Mouse (Mus musculus): ENCODE measurements around the gene Nbl1.

Gene Nbl1

DNA sequence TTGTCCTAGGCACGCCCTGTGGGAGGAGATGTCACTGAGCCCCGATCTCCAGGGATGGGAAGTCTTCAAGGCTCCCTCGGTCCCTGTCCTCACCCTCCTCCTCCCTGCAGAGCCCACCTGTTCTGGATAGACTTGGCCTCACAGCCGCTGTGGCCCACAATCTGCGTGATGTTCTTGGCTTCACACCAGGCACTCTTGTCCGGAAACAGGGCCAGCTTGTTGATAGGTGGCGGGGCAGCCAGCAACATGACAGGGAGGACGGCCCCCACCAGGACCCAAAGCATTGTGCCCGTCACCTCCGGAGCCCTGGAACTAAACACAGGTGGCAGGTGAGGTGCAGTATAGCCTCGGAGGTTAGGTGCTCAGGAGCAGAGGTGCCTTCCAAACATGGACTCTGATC is 7.5 kb downstream of the Nbl1 start:
- ChIA-PET POLR2A (interaction anchor here in 1 of 4 experiments (0.5 kb wide), 1 partner anchor 66 kb away, joined by 9 read pairs; no protein-coding TSS in a partner anchor), CTCF (interaction anchor here (0.5 to 2.1 kb wide), 9 partner anchors 18 to 245 kb away, joined by 3 to 7 read pairs (median 3); no protein-coding TSS in a partner anchor)

DNA sequence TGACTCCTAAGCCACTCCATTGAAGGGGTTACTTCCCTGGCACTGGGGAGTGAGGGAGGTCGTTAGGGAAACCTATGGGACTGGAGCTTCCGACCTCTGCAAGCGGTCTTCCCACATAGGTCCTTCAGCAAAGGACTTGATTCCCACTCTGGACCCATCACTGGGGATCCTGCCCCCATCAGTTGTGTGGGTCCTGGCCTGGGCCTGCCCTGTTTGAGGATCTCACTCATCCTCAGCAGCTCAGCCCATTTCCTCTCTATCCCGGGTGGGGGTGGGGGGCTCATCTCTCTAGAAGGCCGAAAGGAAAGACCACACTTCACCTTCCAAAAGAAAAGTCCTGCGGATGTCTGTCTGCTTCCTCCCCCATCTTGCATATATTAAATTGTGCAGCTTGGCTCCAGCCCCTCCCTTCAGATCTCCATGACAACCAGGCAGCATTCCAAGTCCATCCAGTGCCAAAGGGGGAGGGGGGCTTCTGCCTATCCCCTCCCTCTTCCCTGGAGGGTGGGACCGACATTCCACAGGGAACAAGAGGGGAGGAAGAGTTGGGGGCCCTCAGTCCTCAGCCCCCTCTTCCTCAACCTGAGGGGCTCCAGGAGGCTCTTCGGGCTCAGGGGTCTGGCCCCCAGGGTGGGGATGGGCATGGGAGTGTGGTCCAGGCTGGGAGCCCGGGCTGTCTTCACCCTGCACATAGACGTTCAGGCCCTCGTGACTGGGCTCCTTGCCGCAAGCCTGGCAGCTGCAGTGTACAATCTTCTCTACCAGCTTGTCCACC is 9.8 kb downstream of the Nbl1 start:
- ChIA-PET CTCF (interaction anchor here in 2 of 4 experiments (0.5 to 1.4 kb wide), 4 partner anchors 8 to 351 kb away, joined by 3 to 5 read pairs (median 3); no protein-coding TSS in a partner anchor), POLR2A (interaction anchor here in 2 of 4 experiments (0.9 to 1.0 kb wide), 4 partner anchors 10 to 82 kb away, joined by 3 to 5 read pairs (median 3); partner anchors contain the start of genes Minos1 (in 1 of the 2) and Nbl1 (in 1 of the 2))

DNA sequence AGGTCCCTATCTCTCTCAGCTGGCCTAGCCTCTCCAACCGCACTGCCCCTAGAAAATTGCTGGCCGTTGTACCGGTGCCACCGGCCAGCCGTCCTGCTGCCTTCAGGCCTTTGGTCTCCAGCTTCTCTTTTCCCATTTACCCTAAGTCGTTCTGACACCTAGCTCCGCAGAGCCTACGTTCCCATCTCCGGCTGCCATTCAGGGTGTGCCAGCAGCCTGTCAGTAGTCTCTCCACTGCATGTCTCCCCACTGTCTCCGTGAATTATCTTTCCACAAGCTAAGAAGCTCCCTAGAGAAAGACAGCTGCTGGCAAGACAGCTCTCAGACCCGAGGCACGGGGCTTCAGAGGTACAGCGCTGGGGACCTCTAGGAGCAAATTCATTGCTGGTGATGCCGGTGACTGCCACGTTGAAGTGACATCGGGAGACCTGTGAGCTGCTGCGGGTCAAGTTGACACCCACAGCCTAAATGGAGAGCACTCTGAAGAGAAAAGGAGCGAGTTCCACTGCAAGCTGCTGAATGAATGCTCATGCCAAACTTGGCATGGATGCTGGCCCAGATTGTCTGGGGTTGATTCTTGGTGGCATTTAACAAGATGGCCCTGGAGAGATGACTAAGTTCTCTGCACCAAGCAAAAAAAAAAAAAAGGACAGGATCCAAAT is 11.4 kb downstream of the Nbl1 start:
- POLR2A ChIA-PET = interaction anchor here in 3 of 4 experiments (0.6 to 1.6 kb wide), 4 partner anchors 9 to 300 kb away, joined by 3 read pairs; no protein-coding TSS in a partner anchor
- CTCF ChIA-PET = interaction anchor here in 3 of 4 experiments (0.6 to 1.7 kb wide), 11 partner anchors 37 to 869 kb away, joined by 3 to 6 read pairs (median 3); no protein-coding TSS in a partner anchor

DNA sequence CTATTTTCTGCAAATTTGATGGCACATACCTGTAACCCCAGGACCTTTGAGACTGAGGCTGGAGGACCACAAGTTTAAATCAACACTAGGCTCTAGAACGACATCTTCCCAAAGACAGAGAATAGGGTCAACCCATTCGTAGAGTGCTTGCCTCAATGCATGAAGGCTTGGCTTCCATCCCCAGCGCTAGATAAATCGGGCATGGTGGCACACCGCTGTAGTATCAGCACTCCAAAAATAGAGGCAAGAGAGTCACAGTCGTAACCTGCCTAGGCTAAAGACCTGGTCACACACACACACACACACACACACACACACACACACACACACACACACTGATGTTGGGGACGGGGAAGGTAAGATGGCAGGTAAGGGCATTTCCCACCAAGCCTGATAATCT is 12.5 kb downstream of the Nbl1 start:
- CTCF ChIA-PET = interaction anchor here in 2 of 4 experiments (0.6 to 1.2 kb wide), 2 partner anchors 21 to 257 kb away, joined by 3 to 4 read pairs; no protein-coding TSS in a partner anchor
- POLR2A ChIA-PET = no interaction called here

DNA sequence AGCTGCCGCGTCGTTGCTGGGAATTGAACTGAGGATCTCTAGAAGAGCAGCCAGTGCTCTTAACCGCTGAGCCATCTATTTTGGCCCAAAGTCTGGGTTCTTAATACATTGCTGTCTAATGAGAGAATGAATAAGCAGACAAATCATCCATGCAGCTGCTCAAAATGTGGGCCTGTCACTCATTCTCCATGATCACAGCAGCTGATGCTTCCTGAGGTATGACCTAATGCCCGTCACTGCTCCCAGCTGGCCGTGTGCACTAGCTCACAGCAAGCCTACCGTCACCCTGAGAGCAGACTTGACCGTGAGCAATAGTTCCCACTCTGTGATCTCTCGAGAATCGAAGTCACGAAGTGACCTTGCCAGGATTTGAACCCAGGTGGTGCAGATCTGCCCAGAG is 13.4 kb downstream of the Nbl1 start:
- ChIA-PET CTCF (interaction anchor here (0.5 to 1.2 kb wide), 11 partner anchors 11 to 257 kb away, joined by 3 to 5 read pairs (median 3); partner anchors contain the start of gene Nbl1 (in 1 of the 4)), POLR2A (interaction anchor here in 2 of 4 experiments (0.7 to 1.0 kb wide), 2 partner anchors 10 to 764 kb away, joined by 4 read pairs; no protein-coding TSS in a partner anchor)

DNA sequence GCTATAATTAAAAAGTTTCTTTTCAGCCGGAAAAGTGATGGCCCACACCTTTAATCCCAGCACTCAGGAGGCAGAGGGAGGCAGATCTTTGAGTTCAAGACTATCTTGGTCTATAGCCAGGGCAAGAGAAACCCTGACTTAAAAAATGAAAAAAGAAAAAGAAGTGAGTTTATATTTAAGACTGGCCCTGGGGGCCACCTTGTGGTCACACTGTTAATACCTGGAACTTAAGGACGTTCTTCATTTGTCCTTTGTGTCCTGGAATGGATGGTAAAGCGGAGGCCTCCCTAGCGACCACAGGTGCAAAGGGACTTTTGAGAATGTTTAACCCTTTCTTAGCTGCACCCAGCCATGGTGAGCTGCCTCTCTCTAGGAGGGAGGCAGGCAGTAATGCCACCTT is 14.1 kb downstream of the Nbl1 start:
- ChIA-PET POLR2A (interaction anchor here in 2 of 4 experiments (0.7 to 1.0 kb wide), 2 partner anchors 9 to 765 kb away, joined by 4 read pairs; no protein-coding TSS in a partner anchor), CTCF (interaction anchor here (0.6 to 1.5 kb wide), 10 partner anchors 12 to 258 kb away, joined by 3 to 5 read pairs (median 3); partner anchors contain the start of gene Nbl1 (in 1 of the 4))

DNA sequence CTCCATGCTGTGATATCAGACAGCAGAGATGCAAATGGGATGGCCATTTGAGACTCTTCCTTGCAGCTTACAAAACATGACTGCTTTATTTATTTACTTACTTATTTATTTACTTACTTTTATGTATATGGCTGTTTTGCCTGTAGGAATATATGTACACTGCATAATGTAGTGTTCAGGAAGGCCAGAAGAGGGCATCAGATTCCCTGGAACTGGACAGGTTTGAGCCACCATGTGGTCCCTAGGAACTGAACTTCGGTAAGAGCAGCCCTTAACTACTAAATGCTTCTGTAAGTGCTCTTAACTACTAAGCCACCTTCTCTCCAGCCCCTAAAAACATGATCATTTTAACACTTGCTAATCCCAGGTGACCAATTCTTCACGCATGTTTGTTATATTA is 14.5 kb downstream of the Nbl1 start:
- CTCF ChIA-PET = interaction anchor here (0.6 to 1.5 kb wide), 12 partner anchors 8 to 277 kb away, joined by 3 to 5 read pairs (median 3); partner anchors contain the start of gene Otud3 (in 1 of the 4)

DNA sequence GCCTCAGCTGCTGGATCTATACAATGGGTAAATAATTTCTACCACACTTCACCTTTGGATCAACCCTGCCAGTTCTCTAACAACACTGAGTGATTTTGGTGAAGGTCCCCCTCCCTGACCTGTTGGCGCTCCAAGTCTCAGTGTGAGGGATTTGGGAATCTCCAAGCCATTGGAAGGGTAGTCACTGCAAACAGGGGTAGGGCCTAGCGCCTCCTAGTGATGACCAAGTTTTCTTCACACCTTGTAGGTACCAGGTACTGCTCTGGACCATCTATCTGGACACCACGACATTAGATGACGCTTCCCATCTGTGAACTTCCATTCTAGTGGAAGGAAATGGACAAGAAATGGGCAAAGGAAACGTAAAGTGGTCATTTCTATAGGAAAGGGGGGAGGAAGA is 16.9 kb downstream of the Nbl1 start:
- ChIA-PET CTCF (interaction anchor here in 3 of 4 experiments (0.6 to 1.2 kb wide), 6 partner anchors 28 to 235 kb away, joined by 3 to 5 read pairs (median 4); partner anchors contain the start of genes Akr7a5 (in 1 of the 3) and Pqlc2 (in 1 of the 3)), POLR2A (interaction anchor here in 3 of 4 experiments (0.6 to 1.2 kb wide), 3 partner anchors 69 to 235 kb away, joined by 3 read pairs; partner anchors contain the start of genes Akr7a5 (in 1 of the 3) and Pqlc2 (in 1 of the 3))

More for the DNA sequence above, 14.5 kb downstream of the Nbl1 start:
- POLR2A ChIA-PET = interaction anchor here in 1 of 4 experiments (0.9 kb wide), 1 partner anchor 53 kb away, joined by 4 read pairs; the partner anchor contains the start of gene Minos1

DNA sequence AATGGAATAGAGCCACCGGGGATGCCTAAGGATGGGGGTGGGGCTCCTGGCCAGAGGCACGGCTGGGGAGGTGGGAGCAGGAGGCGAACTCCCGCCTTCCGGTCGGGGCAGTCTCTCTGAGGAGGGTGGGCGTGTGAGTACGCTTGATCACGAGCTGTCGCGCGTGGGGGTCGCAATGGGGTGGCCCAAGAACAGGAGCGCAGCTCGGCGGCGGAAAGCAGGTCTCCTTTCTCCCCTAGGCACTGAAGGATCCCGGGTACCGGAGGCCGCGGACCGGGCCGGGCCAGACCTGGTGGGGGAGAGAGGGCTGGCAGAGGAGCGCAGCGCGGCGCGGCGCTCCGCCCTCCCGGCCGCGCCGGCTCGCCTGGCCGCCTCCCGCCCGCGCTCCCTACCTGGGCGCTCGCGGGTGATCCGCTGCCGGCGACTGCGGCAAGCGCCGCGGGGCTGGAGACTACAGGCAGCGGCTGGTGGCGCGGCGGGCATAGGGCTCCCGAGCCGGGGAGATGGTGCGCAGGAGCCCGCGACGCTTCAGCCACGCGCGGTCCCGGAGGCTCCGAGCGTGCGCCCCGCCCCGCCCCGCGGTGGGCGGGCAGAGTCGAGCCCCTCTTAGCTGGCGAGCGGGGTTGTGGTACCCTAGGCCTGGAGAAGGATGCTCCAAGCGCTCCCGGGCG is 17.6 kb downstream of the Nbl1 start, which contains the start of gene Htr6:
Gene Htr6 (minus strand): TSS at position 530 of the 671 bp plus-strand sequence.
- ChIA-PET POLR2A (interaction anchor here in 3 of 4 experiments (0.6 to 1.2 kb wide), 4 partner anchors 68 to 236 kb away, joined by 3 read pairs; partner anchors contain the start of genes Akr7a5 (in 1 of the 3) and Pqlc2 (in 1 of the 3)), CTCF (interaction anchor here in 3 of 4 experiments (0.5 to 1.2 kb wide), 8 partner anchors 27 to 1112 kb away, joined by 3 to 13 read pairs (median 4); partner anchors contain the start of genes Akr7a5 (in 1 of the 3) and Pqlc2 (in 1 of the 3))

DNA sequence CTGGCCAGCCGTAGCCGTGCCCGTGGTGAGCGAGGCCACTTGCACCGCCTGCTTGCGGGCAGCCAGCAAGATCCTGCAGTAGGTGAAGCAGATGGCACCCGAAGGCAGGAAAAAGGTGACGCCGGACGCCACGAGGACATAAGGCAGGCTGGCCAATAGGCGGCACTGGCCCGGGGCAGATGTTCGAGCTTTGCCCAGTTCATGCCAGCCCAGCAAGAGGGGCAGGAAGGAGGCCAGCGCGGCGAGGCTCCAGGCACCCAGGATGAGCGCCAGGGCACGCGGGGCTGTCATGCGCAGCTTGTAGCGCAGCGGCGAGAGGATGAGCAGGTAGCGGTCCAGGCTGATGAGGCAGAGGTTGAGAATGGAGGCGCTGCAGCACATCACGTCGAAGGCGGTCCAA is 18.7 kb downstream of the Nbl1 start:
- POLR2A ChIA-PET = no interaction called here
- CTCF ChIA-PET = interaction anchor here (0.5 to 1.6 kb wide), 6 partner anchors 9 to 1498 kb away, joined by 3 to 7 read pairs (median 3); no protein-coding TSS in a partner anchor

DNA sequence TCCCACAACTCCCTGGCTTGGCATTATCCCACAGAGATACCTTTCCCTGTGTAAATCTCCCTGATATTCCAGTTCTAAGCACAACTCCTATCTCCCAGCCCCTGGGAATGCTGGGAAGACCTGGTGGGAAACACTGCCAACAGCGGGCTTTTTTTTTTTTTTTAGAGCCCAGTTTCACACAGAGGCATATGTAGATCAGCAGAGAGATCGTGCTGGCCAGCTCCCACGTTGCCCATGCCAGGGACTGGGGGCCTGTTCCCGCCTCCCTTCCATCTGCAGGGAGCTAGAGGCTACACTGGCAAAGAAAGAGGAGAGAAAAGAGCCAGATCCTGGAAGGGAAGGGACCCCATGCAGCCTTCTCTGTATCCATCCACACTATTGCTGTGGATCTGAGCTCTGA is 24.5 kb downstream of the Nbl1 start:
- POLR2A ChIA-PET = no interaction called here
- CTCF ChIA-PET = interaction anchor here in 3 of 4 experiments (0.6 to 0.8 kb wide), 4 partner anchors 18 to 628 kb away, joined by 3 read pairs; no protein-coding TSS in a partner anchor

DNA sequence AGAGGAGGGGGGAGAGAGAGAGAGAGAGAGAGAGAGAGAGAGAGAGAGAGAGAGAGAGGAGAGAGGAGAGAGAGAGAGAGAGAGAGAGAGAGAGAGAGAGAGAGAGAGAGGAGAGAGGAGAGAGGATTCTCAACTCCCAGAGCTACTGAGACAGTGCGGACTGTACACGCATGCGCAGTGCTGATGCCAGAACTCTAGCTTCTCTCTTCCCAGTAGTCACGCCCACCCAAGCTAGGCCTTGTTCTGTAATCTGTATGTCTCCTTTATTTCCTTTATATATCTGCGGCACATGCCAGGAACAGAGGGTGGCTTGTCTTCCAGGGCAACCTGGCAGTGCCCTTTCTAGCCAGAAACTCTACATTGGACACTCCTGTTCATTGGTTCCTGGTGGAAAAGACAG is 28.0 kb downstream of the Nbl1 start:
- POLR2A ChIA-PET = interaction anchor here in 3 of 4 experiments (0.5 to 2.2 kb wide), 12 partner anchors 9 to 657 kb away, joined by 3 to 8 read pairs (median 3); partner anchors contain the start of gene Minos1 (in 1 of the 3)
- CTCF ChIA-PET = interaction anchor here in 3 of 4 experiments (0.6 to 1.9 kb wide), 11 partner anchors 9 to 1067 kb away, joined by 3 to 8 read pairs (median 4); no protein-coding TSS in a partner anchor

DNA sequence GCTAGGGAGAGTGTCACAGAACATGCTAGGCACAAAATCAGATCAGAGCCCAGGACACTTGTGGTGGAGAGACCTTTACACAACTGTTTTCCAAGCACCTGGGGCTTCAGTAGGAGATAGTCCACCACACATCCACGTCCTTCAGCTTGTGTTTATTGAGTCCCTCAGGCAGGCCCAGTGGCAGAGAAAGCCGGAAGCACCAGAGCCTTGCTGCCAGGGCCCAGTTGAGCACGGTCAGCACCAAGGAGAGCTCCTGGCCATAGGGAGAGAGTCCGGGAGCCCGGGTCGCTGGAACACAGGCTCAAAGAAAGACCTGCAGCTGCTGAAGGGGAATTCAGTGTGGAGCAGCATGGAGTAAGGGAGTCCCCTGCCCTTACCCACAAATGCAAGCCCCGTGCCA is 33.2 kb downstream of the Nbl1 start:
- POLR2A ChIA-PET = interaction anchor here in 3 of 4 experiments (0.6 to 1.7 kb wide), 5 partner anchors 8 to 120 kb away, joined by 3 to 8 read pairs (median 3); no protein-coding TSS in a partner anchor
- CTCF ChIA-PET = interaction anchor here in 3 of 4 experiments (0.6 to 1.5 kb wide), 6 partner anchors 87 to 543 kb away, joined by 3 to 5 read pairs (median 3); partner anchors contain the start of genes Gm21969 (in 1 of the 3) and Tmco4 (in 1 of the 3)

DNA sequence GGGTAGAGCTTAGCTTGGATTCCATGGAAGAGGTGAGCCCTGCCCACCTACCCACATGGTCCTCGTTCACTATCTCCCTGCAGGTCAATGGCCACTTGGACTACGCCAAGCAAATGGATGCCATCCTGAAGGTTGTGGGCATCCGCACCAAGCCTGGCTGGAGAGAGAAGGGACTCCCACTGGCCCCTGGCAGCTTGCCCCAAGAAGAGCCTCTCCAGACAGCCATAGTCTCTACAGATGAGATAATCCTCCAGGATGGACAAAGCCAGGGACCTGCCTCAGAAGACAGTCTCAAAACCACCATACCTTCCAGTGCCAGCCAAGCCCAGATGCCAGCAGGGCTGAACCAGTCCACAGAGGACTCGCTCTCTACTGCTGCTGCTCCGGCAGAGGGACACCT is 34.8 kb downstream of the Nbl1 start:
- ChIA-PET CTCF (interaction anchor here in 2 of 4 experiments (0.6 to 0.7 kb wide), 2 partner anchors 315 to 959 kb away, joined by 3 read pairs; no protein-coding TSS in a partner anchor), POLR2A (no interaction called here)

DNA sequence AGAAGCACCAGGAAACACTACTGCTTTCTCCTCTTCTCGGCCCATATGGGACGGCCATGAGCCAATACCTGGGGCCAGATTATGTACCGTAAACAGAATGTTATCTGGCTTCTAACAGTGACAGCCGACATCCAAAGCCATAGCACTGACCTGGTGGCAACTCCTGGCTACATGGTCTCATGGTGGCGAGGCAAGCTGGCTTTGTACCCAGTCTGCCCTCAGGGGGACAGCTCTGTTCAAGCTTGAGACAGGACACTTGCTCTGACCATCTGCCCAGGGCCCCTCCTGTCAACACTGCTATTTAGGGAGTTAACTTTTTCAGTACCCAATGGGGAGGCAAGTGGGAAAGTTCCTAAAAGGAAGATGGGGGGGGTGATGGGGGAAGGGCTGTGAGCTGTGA is 35.5 kb downstream of the Nbl1 start:
- POLR2A ChIA-PET = interaction anchor here in 1 of 4 experiments (0.7 kb wide), 1 partner anchor 1868 kb away, joined by 3 read pairs; no protein-coding TSS in a partner anchor

DNA sequence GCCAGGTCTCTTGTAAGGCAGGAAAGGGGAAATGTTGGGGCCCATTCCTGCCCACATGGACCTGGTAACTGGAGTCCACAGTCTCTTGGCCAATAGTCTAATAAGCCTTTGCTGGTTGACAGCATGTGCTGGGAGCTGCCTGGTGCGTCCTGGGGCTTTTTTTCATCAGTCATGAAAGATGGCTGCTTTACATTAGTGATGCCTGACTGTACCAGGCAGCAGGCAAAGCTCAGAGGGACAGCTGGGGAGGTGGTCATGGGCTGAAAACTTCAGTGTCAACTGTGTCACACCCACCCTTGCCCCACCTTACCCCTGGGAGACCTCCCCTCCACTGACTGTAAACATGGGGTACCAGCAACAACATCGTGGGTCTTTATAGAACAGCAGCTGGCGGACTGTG is 37.0 kb downstream of the Nbl1 start:
- CTCF ChIA-PET = no interaction called here
- POLR2A ChIA-PET = interaction anchor here in 1 of 4 experiments (1.4 kb wide), 1 partner anchor 9 kb away, joined by 4 read pairs; no protein-coding TSS in a partner anchor

More for the DNA sequence above, 35.5 kb downstream of the Nbl1 start:
- CTCF ChIA-PET = no interaction called here

DNA sequence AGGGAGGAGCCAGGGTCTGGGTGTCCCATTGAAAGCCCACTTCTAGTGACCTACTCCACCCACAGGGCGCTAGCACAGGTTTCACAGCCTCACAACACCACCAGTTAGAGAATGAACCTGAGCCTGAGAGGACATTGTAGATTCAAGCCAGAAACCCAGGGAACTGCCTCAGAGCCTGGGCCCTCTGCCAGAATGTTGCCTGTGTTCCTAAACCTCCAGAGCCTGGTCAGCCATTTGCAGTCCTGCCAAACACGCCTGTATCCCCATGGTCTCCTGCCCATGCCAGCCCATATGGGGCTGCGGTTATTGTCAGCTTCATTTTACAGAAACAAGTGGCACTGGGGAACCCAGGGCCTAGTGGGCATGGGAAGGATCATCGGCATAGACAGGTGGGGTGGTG is 37.5 kb downstream of the Nbl1 start:
- ChIA-PET POLR2A (interaction anchor here in 1 of 4 experiments (1.2 to 1.4 kb wide), 2 partner anchors 9 kb away, joined by 3 to 4 read pairs; no protein-coding TSS in a partner anchor), CTCF (interaction anchor here in 1 of 4 experiments (1.2 to 1.3 kb wide), 2 partner anchors 111 to 136 kb away, joined by 3 to 4 read pairs; no protein-coding TSS in a partner anchor)
